Mouse (Mus musculus): ENCODE data around the gene Stard3.
A peak's percentile ranks its signal among the peaks of the same experiment; 100 is the strongest.

Gene Stard3

GRCm38 (mm10) chr11:98397946-98398345, 39.8 kb downstream of the Stard3 start:
- no peak for DNase-seq (ENCODE audit: low read depth, low spot score)

GRCm38 (mm10) chr11:98400161-98400726, 42.1 kb downstream of the Stard3 start, which contains the start of gene Pgap3:
Gene Pgap3 (minus strand): TSS chr11:98400490.
- peak; percentile 98 for DNase-seq (ENCODE audit: low read depth, low spot score)

DNA sequence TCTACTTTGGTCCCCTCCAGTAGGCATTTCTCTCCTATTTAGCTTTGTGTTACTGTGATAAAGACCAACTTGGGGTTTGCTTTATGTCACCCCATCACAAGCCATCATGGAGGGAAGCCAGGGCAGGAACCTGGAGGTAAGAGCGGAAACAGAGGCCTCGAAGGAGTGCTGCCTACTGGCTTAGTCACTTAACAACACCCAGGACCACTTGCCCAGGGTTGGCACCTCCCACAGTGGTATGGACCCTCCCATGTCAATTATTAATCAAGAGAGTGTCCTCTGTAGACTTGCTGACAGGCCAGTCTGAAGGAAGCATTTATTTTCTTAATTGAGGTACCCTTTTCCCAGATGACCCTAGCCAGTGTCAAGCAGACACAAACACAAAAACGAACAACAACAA, 42.6 kb downstream of the Stard3 start:
- DNase-seq (ENCODE audit: low read depth, low spot score): no peak

GRCm38 (mm10) chr11:98406621-98407020, 48.5 kb downstream of the Stard3 start:
- DNase-seq (ENCODE audit: low read depth, low spot score): no peak

DNA sequence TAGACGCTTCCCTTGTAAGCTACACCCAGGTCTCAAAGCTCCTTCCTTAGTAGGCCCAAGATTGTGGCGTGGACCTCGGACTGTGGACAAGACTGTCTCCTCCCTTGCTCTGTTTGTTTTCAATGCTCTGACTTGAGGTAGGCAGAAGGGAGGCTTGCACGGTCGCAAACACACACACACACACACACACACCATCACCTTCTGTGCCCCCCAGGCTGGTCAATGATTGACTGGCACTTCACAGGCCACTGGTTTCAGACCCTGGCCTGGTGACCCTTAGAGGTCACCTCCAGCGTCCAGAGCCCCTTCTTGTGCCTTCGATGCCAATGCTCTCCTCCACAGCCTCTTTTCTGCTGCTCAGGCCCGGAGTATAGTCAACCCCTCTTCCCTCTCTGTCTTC, 50.7 kb downstream of the Stard3 start:
- DNase-seq (ENCODE audit: low read depth, low spot score): no peak

- no peak for DNase-seq (ENCODE audit: low read depth, low spot score)
Measured at GRCm38 (mm10) chr11:98409341-98409822, 51.2 kb downstream of the Stard3 start.

DNA sequence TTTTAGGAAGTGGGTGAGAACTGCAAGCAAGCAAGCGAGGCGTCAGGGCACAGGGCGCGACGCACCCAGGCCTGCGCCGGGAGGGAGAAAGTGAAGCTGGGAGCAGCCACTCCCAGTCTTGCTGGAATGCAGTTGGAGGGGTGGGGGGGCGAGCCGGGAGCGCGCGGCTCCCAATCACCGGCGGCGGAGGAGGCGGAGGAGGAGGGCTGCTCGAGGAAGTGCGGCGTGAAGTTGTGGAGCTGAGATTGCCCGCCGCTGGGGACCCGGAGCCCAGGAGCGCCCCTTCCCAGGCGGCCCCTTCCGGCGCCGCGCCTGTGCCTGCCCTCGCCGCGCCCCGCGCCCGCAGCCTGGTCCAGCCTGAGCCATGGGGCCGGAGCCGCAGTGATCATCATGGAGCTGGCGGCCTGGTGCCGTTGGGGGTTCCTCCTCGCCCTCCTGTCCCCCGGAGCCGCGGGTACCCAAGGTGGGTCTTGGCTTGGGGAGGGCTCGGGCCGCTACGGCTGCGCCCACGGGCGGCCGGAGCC, 54.2 kb downstream of the Stard3 start, which contains the start of gene Erbb2:
TSS of gene Erbb2 (plus strand) at position 198 of the 524 bp plus-strand sequence.
- no peak for DNase-seq (ENCODE audit: low read depth, low spot score)

- no peak for DNase-seq (ENCODE audit: low read depth, low spot score)
Measured at GRCm38 (mm10) chr11:98412797-98413301, 54.7 kb downstream of the Stard3 start.

DNA sequence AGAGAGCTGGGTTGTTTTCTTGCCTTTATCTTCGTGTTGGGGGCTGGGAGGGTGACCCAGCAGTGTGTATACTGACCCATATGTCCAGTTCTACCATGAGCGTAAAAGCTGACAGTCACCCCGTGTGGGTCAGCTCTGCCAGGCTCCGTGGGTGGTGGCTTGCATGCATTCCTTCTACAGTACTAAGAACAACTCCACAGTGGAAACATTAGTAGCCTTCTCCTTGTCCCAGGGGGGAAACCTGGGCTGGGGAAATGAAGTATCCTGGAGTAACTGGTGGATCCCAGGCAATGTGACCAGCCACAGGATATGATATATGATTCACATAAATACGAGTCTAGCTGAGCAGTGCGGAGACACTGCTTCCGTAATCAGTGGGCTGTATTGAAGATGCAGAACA, 55.6 kb downstream of the Stard3 start:
- no peak for DNase-seq (ENCODE audit: low read depth, low spot score)

DNA sequence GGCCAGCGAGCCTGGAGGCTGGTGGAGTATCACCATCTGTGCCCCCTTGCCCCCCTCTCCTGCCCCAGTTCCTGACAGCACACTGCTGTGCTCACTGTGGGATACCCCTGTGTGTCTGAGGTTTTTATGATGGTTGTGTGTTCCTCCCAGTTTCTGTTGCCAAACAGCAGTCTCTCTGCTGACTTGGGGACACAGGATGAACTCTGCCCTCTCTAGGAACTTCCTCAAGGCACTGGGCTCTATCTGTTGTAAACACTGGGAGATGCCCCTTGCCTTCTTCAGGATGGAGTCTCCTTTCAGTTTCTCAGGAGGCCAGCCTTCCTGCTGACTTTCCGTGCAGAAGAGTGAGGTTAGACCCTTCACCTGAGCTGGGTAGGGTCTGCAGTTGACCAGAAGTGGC, 56.0 kb downstream of the Stard3 start:
- DNase-seq (ENCODE audit: low read depth, low spot score): no peak

GRCm38 (mm10) chr11:98417074-98417473, 58.9 kb downstream of the Stard3 start:
- no peak for DNase-seq (ENCODE audit: low read depth, low spot score)

DNA sequence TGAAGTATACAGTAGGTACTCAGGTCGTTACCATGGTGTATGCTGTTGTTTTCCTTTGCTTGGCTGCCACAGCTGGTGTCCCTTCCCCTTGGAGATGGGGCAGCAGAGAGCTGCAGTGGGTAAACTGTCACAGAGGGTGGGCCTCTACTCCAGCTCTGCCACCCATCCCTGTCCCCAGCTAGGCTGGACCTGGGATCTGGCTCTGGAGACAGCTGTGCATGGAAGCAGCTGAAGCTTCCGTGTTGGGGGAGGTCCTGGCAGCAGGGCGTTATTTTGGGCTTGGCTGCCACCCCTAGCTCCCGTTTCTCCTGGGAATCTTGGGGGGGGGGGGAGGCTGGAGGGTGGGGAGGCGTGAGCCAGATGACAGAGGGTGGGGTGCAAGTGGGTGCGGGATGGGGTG, 60.1 kb downstream of the Stard3 start:
- DNase-seq (ENCODE audit: low read depth, low spot score): no peak

DNA sequence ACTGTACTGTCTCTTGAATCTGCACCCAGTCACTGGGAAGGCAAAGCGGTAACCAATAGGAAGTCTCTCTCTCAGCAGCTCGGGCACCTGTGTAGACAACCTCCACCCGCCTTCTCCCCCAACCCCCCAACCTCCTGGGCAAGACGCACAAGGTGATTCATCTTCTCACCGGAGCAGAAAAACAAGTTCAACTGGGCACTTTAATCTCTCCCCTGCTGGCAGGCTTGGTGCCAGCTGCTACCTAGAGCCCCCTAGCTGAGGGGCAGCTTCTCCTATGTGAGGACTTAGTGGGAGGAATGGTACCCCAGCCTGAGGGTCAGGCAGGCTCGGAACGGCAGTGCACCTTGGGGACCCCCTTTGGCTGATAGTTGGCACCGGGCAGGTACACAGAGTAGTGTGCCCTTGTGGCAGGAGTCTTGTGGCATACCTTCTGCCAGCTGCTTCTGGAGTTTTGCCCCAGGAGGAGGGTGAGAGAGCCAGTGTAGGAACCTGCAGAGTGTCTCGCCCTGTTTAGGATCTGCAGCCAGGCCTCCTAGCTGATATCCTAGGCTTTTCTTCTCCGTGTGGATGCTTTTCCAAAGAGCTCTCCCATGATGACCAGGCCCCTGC, 60.9 kb downstream of the Stard3 start:
- no peak for DNase-seq (ENCODE audit: low read depth, low spot score)

DNA sequence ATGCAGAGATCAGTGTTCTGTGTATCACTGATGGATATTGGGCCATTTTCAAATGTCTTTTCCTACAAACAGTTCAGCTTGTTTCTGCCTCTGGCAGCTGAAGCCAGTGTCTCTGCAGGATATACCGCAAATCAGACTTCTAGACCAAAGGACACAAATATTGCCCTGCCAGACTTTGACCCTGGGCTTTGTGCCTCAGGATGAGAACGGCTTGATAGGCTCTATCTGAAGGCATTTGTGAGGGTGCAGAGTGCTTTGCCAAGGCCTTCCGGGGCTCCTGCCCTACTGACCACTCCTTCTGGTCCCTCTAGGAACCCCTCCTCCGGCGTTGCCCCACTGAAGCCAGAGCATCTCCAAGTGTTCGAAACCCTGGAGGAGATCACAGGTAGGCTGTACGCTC, 68.4 kb downstream of the Stard3 start:
- no peak for DNase-seq (ENCODE audit: low read depth, low spot score)

GRCm38 (mm10) chr11:98428436-98428835, 70.3 kb downstream of the Stard3 start:
- DNase-seq (ENCODE audit: low read depth, low spot score): no peak
